Mouse (Mus musculus) MEL (cell line): ENCODE measurements around the gene Stat6. TPM values are rescaled to one million over a fixed set of nuclear protein-coding genes. Genes with fewer than 3 reads are reported as not detected.

ENCODE experiments used
- DNase-seq: peaks from one replicate; pipeline ENCODE4 v3.0.0; 2011; ENCODE audit warnings: low read depth, low spot score
- H3K27ac ChIP-seq: 2 replicates; pipeline ENCODE4 v1.5.1; 2012; ENCODE audit warnings: low read depth, mild to moderate bottlenecking, control low read depth, low read length, moderate library complexity; ENCODE audit not compliant: control insufficient read depth
- H3K27me3 ChIP-seq, 2 experiments: fragments of 150-350 bp in 1 of 2; sonication (generic) in 1 of 2; 2 replicates each; pipeline ENCODE4 v1.6.1; 2012; ENCODE audit warnings: low read length in 2 of 2, mild to moderate bottlenecking in 2 of 2, improper control_type of control experiment in 1 of 2, moderate library complexity in 1 of 2; ENCODE audit not compliant: insufficient read depth in 2 of 2, control insufficient read depth in 1 of 2
- H3K36me3 ChIP-seq, 2 experiments: 2 replicates each; pipeline ENCODE4 v1.6.1; 2012 to 2014; ENCODE audit warnings: low read length in 2 of 2, improper control_type of control experiment in 1 of 2, inconsistent platforms in 1 of 2, mild to moderate bottlenecking in 1 of 2; ENCODE audit not compliant: insufficient read depth in 2 of 2, control insufficient read depth in 1 of 2
- H3K4me1 ChIP-seq, 2 experiments: fragments of 150-350 bp in 1 of 2; sonication (generic) in 1 of 2; 2 replicates each; pipeline ENCODE4 v1.6.1; 2012; ENCODE audit warnings: low read length in 2 of 2, improper control_type of control experiment in 1 of 2, mild to moderate bottlenecking in 1 of 2; ENCODE audit not compliant: insufficient read depth in 2 of 2, control insufficient read depth in 1 of 2
- H3K4me3 ChIP-seq, 2 experiments: fragments of 150-350 bp in 1 of 2; sonication (generic) in 1 of 2; 2 replicates each; pipeline ENCODE4 v1.5.1; 2012; ENCODE audit warnings: low read depth in 2 of 2, low read length in 2 of 2, mild to moderate bottlenecking in 2 of 2, moderate library complexity in 2 of 2, control low read depth in 1 of 2, improper control_type of control experiment in 1 of 2; ENCODE audit not compliant: control insufficient read depth in 1 of 2, insufficient read depth in 1 of 2
- H3K79me2 ChIP-seq: 2 replicates; pipeline ENCODE4 v1.6.1; 2012; ENCODE audit warnings: mild to moderate bottlenecking, low read length, moderate library complexity; ENCODE audit not compliant: control insufficient read depth, poor library complexity, insufficient read depth
- H3K9ac ChIP-seq: 2 replicates; pipeline ENCODE4 v1.6.1; 2012; ENCODE audit warnings: low read depth, mild to moderate bottlenecking, control low read depth, low read length, moderate library complexity; ENCODE audit not compliant: control insufficient read depth, poor library complexity, severe bottlenecking
- H3K9me3 ChIP-seq: fragments of 150-350 bp; sonication (generic); replicated peaks from 2 replicates; pipeline ENCODE4 v1.6.1; 2012; ENCODE audit warnings: mild to moderate bottlenecking, low read length, improper control_type of control experiment, moderate library complexity; ENCODE audit not compliant: insufficient read depth
- CHD1 ChIP-seq: IDR thresholded peaks from 2 replicates; pipeline ENCODE4 v1.6.1; 2012; ENCODE audit warnings: low read depth, mild to moderate bottlenecking, inconsistent platforms, low read length, improper control_type of control experiment
- CHD2 ChIP-seq: IDR thresholded peaks from 2 replicates; pipeline ENCODE4 v1.6.1; 2011; ENCODE audit warnings: low read length, improper control_type of control experiment
- E2F4 ChIP-seq: IDR thresholded peaks from 2 replicates; pipeline ENCODE4 v1.6.1; 2011; ENCODE audit warnings: low read depth, low read length, improper control_type of control experiment, borderline replicate concordance
- EP300 ChIP-seq, 2 experiments: IDR thresholded peaks; 2 replicates each; pipeline ENCODE4 v1.6.1; 2011; ENCODE audit warnings: improper control_type of control experiment in 2 of 2, low read length in 2 of 2, low read depth in 1 of 2, mild to moderate bottlenecking in 1 of 2
- ETS1 ChIP-seq: IDR thresholded peaks from 2 replicates; pipeline ENCODE4 v1.6.1; 2012; ENCODE audit warnings: low read depth, mild to moderate bottlenecking, inconsistent platforms, low read length, improper control_type of control experiment, moderate library complexity
- HCFC1 ChIP-seq: IDR thresholded peaks from 2 replicates; pipeline ENCODE4 v1.6.1; 2012; ENCODE audit warnings: low read depth, mild to moderate bottlenecking, inconsistent platforms, low read length, improper control_type of control experiment, moderate library complexity
- KAT2A ChIP-seq: conservative IDR thresholded peaks from 2 replicates; pipeline ENCODE4 v1.6.1; 2012; ENCODE audit warnings: low read depth, low read length, improper control_type of control experiment, inconsistent platforms
- MAX ChIP-seq: IDR thresholded peaks from 2 replicates; pipeline ENCODE4 v1.6.1; 2011; ENCODE audit warnings: low read length, improper control_type of control experiment
- MEF2A ChIP-seq: IDR thresholded peaks from 2 replicates; pipeline ENCODE4 v1.6.1; 2014; ENCODE audit warnings: low read depth, mild to moderate bottlenecking, inconsistent platforms, low read length, improper control_type of control experiment; ENCODE audit not compliant: poor library complexity, insufficient replicate concordance, severe bottlenecking; ENCODE audit errors: extremely low read depth
- MXI1 ChIP-seq: IDR thresholded peaks from 2 replicates; pipeline ENCODE4 v1.6.1; 2011; ENCODE audit warnings: mild to moderate bottlenecking, low read depth, low read length, improper control_type of control experiment
- NELFE ChIP-seq: IDR thresholded peaks from 2 replicates; pipeline ENCODE4 v1.6.1; 2011; ENCODE audit warnings: low read depth, low read length, improper control_type of control experiment
- POLR2A ChIP-seq, 2 experiments: IDR thresholded peaks; 2 replicates each; pipeline ENCODE4 v1.6.1; 2011 to 2012; ENCODE audit warnings: low read length in 2 of 2, mild to moderate bottlenecking in 2 of 2, control low read depth in 1 of 2, improper control_type of control experiment in 1 of 2, low read depth in 1 of 2, moderate library complexity in 1 of 2; ENCODE audit not compliant: control insufficient read depth in 1 of 2, insufficient read depth in 1 of 2, poor library complexity in 1 of 2
- POLR2AphosphoS2 ChIP-seq: IDR thresholded peaks from 2 replicates; pipeline ENCODE4 v1.6.1; 2011; ENCODE audit warnings: low read length, improper control_type of control experiment
- SIN3A ChIP-seq: IDR thresholded peaks from 2 replicates; pipeline ENCODE4 v1.6.1; 2012; ENCODE audit warnings: low read length, improper control_type of control experiment, inconsistent platforms
- TAL1 ChIP-seq: IDR thresholded peaks from 2 replicates; pipeline ENCODE4 v1.6.1; 2012; ENCODE audit warnings: mild to moderate bottlenecking, inconsistent platforms, low read length, moderate library complexity, mixed read lengths
- TCF12 ChIP-seq: IDR thresholded peaks from 2 replicates; pipeline ENCODE4 v1.6.1; 2014; ENCODE audit warnings: low read depth, mild to moderate bottlenecking, inconsistent platforms, low read length, improper control_type of control experiment, moderate library complexity
- USF1 ChIP-seq: IDR thresholded peaks from 2 replicates; pipeline ENCODE4 v1.6.1; 2014; ENCODE audit warnings: low read depth, mild to moderate bottlenecking, inconsistent platforms, low read length, improper control_type of control experiment, moderate library complexity
- ZC3H11A ChIP-seq: IDR thresholded peaks from 2 replicates; pipeline ENCODE4 v1.6.1; 2012; ENCODE audit warnings: low read depth, mild to moderate bottlenecking, inconsistent platforms, low read length, improper control_type of control experiment
- ZKSCAN1 ChIP-seq: IDR thresholded peaks from 2 replicates; pipeline ENCODE4 v1.6.1; 2012; ENCODE audit warnings: low read depth, mild to moderate bottlenecking, inconsistent platforms, low read length, improper control_type of control experiment, moderate library complexity
- ZMIZ1 ChIP-seq: IDR thresholded peaks from 2 replicates; pipeline ENCODE4 v1.6.1; 2012; ENCODE audit warnings: low read depth, mild to moderate bottlenecking, inconsistent platforms, low read length, improper control_type of control experiment, moderate library complexity
- ZNF384 ChIP-seq: IDR thresholded peaks from 2 replicates; pipeline ENCODE4 v1.6.1; 2012; ENCODE audit warnings: low read depth, mild to moderate bottlenecking, inconsistent platforms, low read length, improper control_type of control experiment
- polyA plus RNA-seq, 2 experiments: library from polyadenylated mRNA; stranded (reverse) in 1 of 2; unstranded in 1 of 2; fragments of >175 nt in 1 of 2; fragments of >200 nt in 1 of 2; gene quantifications; 2 replicates each; pipeline versions ENCODE4 v1.2.1 to v1.2.4; 2012; ENCODE audit warnings: low replicate concordance in 2 of 2, low read depth in 1 of 2; ENCODE audit not compliant: insufficient read length in 2 of 2, insufficient read depth in 1 of 2, missing spikeins in 1 of 2
- total RNA-seq: library from RNA; depleted of rRNA; stranded (reverse); fragments of 300-350 nt; gene quantifications from 2 replicates; pipeline ENCODE4 v1.2.3, GENCODE M21; 2012

Gene Stat6
- total and polyA plus RNA-seq, 3 experiments = 34.9 to 50.2 TPM; not detected in 1

GRCm38 (mm10) chr10:127607059-127607458, 35.7 kb upstream of the Stat6 start:
- TF ChIP-seq ZMIZ1 = no peak
- no peak for TF ChIP-seq USF1
- TF ChIP-seq TAL1 = no peak
- no peaks in the 10 kb centered on the region for H3K9me3 ChIP-seq
- H3K27me3 ChIP-seq = peaks cover 2 to 8% of the 10 kb centered on the region in 2 experiments; a peak in 3 of 4 replicates
- H3K9ac ChIP-seq = no peak overlapping the region
- H3K27ac ChIP-seq = no peak overlapping the region
- H3K36me3 ChIP-seq = peaks cover 0 to 6% of the 10 kb centered on the region in 2 experiments; a peak in 1 of 4 replicates
- no peak overlapping the region for H3K4me3 ChIP-seq
- peaks cover 0 to 12% of the 10 kb centered on the region in 2 experiments; a peak in 3 of 4 replicates for H3K4me1 ChIP-seq
- H3K79me2 ChIP-seq = no peaks in the 10 kb centered on the region
- no peak for DNase-seq

- Histone ChIP-seq H3K36me3 (0 out of 4 replicates have a peak, but pooled peaks cover 0 to 2% of the 10 kb centered on the region in 2 experiments), H3K9me3 (no peaks in the 10 kb centered on the region), H3K9ac (no peak overlapping the region), H3K4me1 (peaks cover 0 to 5% of the 10 kb centered on the region in 2 experiments; a peak in 3 of 4 replicates), H3K4me3 (no peak overlapping the region), H3K27me3 (peaks cover 0 to 17% of the 10 kb centered on the region in 2 experiments; a peak in 3 of 4 replicates), H3K27ac (no peak overlapping the region), H3K79me2 (no peaks in the 10 kb centered on the region)
- TF ChIP-seq ZNF384 (no peak), CHD1 (no peak), TCF12 (no peak), POLR2AphosphoS2 (no peak), CHD2 (no peak), ETS1 (no peak), MXI1 (no peak), SIN3A (no peak), ZKSCAN1 (no peak), E2F4 (no peak), MAX (no peak), EP300 (IDR thresholded peaks at IDR 0.05; ENCODE audit: low read depth in 1 of 2, low read length in 2 of 2) (no peak), ZC3H11A (no peak), MEF2A (no peak), POLR2A (IDR thresholded peaks at IDR 0.05; ENCODE audit: control insufficient read depth in 1 of 2, insufficient read depth in 1 of 2, low read depth in 1 of 2, low read length in 2 of 2, poor library complexity in 1 of 2) (no peak), HCFC1 (no peak), NELFE (no peak), KAT2A (no peak)
- no peak for DNase-seq
Measured at GRCm38 (mm10) chr10:127609415-127610065, 33.2 kb upstream of the Stat6 start.
